Mouse (Mus musculus): Measurements from ENCODE around the gene Sgsh.
"Not testable (repeated sequence)": the region's sequence is repeated elsewhere in the genome, so short reads cannot be mapped to it uniquely, and the experiment has no call there.

Gene Sgsh

DNA sequence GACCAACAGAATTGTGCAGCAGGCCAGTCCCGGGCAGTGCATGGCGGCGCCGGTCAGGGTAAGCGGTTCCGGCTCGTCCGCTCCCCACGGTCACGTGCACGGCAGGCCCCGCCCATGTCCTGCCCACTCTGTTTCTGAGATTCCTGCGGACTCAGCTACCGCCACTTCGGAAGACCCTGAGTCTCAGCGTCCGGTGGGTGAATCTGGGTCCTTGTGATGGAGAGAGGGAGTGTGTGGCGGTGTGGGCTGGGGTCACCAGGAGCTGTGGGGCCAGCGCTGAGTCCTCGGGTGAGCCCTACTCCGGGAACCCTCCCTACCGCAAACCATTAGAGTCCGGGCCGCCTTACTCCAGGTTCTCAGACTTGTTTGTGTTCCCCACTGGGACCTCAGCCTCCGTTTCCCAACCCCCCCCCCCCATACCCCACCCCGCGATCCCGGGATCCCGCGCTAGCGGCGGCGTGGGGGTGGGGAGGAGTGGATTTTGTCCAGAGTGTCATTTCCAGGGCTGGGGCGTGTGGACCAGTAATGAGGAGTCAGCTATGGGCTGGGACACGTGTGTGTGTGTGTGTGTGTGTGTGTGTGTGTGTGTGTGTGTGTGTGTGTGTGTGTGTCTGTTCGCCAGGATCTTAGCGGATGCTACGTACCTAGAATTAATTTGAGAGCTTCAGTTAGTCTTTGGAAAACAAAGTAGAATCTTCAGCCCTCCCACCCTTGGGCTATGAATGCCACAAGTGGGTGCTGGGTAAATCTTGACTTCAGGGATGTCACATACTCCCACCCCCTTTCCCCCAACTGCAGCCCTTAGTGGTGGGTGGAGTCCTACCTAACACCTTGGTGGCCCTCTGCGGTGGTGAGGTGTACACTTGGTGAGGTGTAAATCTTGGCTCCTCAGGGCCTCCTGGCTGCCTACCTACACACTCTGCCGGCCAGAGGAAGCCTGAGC, at the start of gene Sgsh, which contains the start of gene Slc26a11:
Gene Sgsh (minus strand): TSS at position 94 of the 943 bp plus-strand sequence.
Gene Slc26a11 (plus strand): TSS at position 115 of the 943 bp plus-strand sequence.
- DNase-seq (ENCODE audit: low spot score): peak; percentile 63

- no peak for DNase-seq (ENCODE audit: low spot score)
Observed at GRCm38 (mm10) chr11:119404627-119405026, 49.3 kb upstream of the Sgsh start.

GRCm38 (mm10) chr11:119402501-119403160, 47.3 kb upstream of the Sgsh start:
- no peak for DNase-seq (ENCODE audit: low spot score)

- DNase-seq (ENCODE audit: low spot score): no peak
Observed at GRCm38 (mm10) chr11:119396461-119396860, 41.1 kb upstream of the Sgsh start.

DNA sequence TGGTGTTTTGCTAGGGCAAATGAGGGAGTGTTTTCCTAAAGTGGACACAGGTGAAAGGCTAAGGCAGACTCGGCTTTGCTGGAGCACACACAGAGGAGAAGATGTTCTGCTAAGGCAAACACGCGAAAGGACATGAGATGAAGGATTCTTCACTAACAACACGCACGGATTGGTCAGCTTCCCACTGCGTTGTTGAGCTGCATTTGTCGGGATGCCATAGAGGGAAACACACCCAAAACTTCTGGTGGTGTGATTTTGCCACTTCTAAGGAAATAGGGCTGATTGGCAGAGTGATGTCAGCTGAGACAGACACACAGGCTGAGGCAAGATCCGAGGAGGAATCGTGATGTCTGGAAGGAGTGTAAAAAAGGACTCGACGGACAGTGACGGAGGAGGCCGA, 40.6 kb upstream of the Sgsh start:
- no peak for DNase-seq (ENCODE audit: low spot score)

- DNase-seq (ENCODE audit: low spot score): no peak
Observed at GRCm38 (mm10) chr11:119395394-119395793, 40.1 kb upstream of the Sgsh start.

- no peak for DNase-seq (ENCODE audit: low spot score)
Observed at GRCm38 (mm10) chr11:119394210-119394609, 38.9 kb upstream of the Sgsh start.

GRCm38 (mm10) chr11:119393483-119393804, 38.1 kb upstream of the Sgsh start:
- no peak for DNase-seq (ENCODE audit: low spot score)

DNA sequence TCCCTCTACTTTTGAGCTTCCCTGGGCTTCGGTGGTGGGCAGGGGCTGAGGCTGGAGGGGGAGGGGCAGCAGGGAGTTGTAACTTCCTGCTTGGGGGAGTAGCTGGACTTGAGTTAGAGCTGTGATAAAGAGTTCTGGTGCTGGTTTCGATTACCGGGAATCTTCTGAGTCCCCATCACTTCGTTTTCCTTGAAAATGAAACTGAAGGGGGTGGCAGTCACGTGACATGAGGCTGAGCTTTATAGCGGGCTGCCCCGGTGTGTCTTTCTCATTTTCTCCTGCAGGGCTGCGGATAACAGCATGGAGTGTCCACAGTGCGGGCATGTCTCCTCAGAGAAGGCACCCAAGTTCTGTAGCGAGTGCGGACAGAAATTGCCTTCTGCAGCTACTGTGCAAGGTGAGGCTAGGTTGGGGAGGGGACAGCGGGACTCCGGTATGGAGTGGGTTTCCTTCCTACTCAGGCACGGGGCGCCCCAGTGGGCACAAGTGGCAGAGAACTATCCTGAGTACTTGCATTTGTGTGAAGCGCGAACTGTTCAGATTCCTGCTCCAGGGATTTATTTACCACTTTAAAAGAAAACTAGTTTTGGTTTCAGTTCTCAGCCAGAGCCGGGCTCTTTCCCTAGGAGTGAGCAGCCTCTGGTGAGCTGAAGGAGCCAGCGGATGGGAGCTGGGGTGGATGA, 37.6 kb upstream of the Sgsh start, which contains the start of gene Rnf213:
Gene Rnf213 (plus strand): TSS at position 301 of the 683 bp plus-strand sequence.
- DNase-seq (ENCODE audit: low spot score): no peak

GRCm38 (mm10) chr11:119392001-119392614, 36.8 kb upstream of the Sgsh start:
- no peak for DNase-seq (ENCODE audit: low spot score)

DNA sequence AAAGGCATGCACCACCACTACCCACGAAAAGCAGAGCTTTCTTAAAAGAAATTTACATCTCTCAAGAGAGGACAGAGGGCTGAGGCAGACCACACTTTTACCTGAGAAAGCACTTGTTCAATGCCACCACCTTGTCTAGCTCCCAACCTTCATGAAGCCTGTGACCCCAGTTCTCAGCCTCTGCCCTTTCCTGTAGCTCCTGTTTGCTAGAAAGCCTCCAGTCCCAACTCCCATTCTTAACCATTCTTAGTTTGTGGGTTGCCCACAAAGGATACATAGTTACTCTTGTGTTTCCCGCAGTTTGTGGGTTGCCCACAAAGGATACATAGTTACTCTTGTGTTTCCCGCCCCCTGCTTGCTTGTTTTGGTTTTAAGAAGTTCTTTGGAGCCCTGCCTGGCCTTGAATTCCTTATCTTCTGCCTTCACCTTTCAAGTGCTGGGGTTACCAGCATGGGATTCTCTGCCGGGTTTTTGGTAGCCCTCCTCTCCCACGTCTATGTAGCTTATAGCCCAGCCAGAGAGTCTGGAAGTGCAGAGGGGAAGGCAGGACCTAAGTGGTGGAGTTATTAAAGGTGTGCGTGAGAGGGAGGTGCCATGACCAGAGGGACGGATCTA, 36.2 kb upstream of the Sgsh start:
- DNase-seq (ENCODE audit: low spot score): no peak

GRCm38 (mm10) chr11:119390271-119391231, 35.2 kb upstream of the Sgsh start:
- no peak for DNase-seq (ENCODE audit: low spot score)

- DNase-seq (ENCODE audit: low spot score): peak; percentile 29
Observed at GRCm38 (mm10) chr11:119389851-119390270, 34.5 kb upstream of the Sgsh start.

GRCm38 (mm10) chr11:119387273-119387672, 31.9 kb upstream of the Sgsh start:
- not testable (repeated sequence) for DNase-seq (ENCODE audit: low spot score)

DNA sequence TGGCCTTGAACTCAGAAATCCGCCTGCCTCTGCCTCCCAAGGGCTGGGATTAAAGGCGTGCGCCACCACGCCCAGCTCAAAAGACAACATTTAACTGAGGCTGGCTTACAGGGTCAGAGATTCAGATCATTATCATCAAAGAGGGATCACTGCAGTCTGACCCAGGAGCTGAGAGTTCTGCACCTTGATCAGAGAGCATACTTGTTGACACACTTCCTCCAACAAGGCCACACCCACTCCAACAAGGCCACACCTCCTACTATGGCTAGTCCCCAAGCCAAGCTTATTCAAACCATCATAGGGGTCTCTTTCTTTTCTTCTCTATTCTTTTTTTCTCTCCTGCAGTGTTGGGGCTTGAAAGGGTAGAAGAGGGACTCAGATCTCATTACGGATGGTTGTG, 31.0 kb upstream of the Sgsh start:
- no peak for DNase-seq (ENCODE audit: low spot score)

DNA sequence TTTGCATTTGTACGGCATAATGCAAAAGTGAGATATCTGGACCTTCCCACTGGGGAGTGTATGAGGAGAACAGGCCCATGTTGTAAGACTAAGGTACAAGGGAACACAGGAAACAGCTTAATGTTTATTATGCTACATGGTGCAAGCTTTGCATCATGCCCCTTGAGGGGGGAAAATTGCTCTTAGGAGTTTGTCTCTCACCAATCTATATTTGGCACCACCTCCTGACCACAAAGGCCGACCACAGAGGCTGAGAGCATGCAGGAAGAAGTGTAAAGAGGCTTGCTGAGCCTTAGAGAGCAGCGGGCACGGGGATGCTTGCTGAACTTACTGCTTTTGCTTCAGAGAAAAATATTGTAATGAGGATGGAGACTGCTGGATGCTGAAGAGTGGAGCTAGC, 29.6 kb upstream of the Sgsh start:
- DNase-seq (ENCODE audit: low spot score): no peak

DNA sequence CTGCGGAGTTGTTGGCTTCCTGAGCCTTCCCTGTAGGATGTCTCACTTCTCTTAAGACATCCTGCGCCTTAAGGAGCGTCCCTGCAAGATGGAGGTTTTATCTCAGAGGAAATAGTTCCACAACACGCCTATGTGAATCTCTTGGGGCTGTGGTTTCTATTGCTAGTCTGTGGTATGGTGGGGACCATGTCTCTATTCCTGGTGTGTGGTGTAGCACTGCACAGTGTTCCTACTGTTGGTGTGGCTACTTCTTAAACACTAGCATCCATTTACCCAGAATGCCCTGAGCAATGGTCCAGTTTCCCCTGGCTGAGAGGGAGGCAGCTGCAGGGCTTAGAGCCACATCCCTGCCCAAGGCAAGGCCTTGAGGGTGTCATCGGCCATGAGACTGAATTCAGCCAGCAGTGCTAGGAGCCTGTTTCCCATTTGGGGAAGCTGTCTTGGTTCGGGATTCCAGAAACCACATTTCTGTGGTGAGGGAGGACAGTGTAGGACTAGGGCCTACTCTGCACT, 27.1 kb upstream of the Sgsh start:
- DNase-seq (ENCODE audit: low spot score): no peak

GRCm38 (mm10) chr11:119381631-119382337, 26.4 kb upstream of the Sgsh start:
- no peak for DNase-seq (ENCODE audit: low spot score)

DNA sequence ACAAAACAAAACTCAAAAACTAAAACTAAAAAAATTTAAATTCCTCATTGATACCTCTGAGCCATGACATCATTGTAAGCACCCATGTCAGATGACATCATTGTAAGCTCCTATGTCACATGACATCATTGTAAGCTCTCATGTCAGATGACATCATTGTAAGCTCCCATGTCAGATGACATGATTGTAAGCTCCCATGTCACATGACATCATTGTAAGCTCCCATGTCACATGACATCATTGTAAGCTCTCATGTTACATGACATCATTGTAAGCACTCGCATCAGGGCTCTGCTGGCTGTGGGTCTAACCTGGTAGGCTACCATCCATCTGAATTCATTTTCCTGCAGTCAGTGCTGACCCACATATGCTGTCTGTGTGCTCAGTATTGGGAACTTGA, 23.2 kb upstream of the Sgsh start:
- DNase-seq (ENCODE audit: low spot score): no peak

GRCm38 (mm10) chr11:119377326-119377725, 22.0 kb upstream of the Sgsh start:
- no peak for DNase-seq (ENCODE audit: low spot score)
